Mouse (Mus musculus) spleen, adult 2 months (tissue): ENCODE measurements around the gene Asna1.

Experiments used
- CTCF ChIP-seq: fragments of 200-500 bp; IDR thresholded peaks from 2 replicates; pipeline ENCODE4 v1.5.1; 2011; ENCODE audit warnings: mild to moderate bottlenecking, inconsistent platforms; ENCODE audit not compliant: insufficient read depth, insufficient read length, insufficient replicate concordance; ENCODE audit errors: extremely low read depth
- POLR2A ChIP-seq: fragments of 200-500 bp; IDR thresholded peaks from 2 replicates; pipeline ENCODE4 v1.6.1; 2011; ENCODE audit warnings: low read depth, low read length, inconsistent platforms

DNA sequence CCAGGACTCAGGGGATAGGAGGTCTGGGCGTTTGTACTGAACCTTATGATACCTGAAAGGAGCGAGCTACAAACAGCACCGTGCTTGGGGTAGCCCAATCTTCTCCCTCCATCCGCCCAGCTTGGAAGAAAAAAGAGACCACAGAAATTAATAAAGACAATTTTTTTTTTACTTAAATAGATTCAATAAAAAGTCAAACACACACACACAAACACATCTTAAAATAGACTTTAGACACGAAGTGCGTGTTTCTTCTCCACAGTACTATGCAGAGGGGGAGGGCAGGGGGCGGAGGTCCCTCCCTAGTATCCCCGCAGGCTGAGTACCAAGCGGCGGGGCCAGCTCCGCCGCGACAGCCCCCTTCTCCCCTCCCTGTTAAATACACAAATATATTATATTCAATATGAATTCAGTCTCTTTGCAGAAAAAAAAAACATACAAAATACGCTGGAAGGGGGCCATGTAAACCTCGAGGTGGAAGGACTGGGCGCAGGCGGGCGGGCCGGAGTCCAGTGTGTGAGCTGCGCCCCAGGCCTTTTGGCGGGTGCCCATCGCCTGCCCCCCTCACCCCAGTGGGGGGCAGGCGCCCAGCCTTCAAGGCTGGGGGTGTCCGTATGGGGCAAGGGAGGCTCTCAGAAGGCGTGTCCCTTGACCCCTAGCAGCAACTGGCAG lies 48.2 kb downstream of the Asna1 start:
- TF ChIP-seq CTCF (no peak), POLR2A (no peak; the same call in 1 of the 2 replicates)
